Mouse (Mus musculus) hindbrain, embryonic 16.5 days (tissue): ENCODE results near the gene Bcl2a1b. TPM values are rescaled to one million over a fixed set of nuclear protein-coding genes. Genes with fewer than 3 reads are reported as not detected.
"Not testable (repeated sequence)": the region's sequence is repeated elsewhere in the genome, so short reads cannot be mapped to it uniquely, and the experiment has no call there.

Experiments
- ATAC-seq: fragments of 200-750 bp; cut with Nextera tagmentation; 2 replicates; pipeline ENCODE4 v1.8.0; 2017; ENCODE audit warnings: moderate TSS enrichment, moderate library complexity
- H3K27ac ChIP-seq: fragments of 300-500 bp; sonication (generic); 2 replicates; pipeline ENCODE4 v1.5.1; 2014; ENCODE audit warnings: low read depth, mild to moderate bottlenecking, control low read depth, low read length, moderate library complexity
- H3K27me3 ChIP-seq: fragments of 300-500 bp; sonication (generic); replicated peaks from 2 replicates; pipeline ENCODE4 v1.6.1; 2014; ENCODE audit warnings: low read length; ENCODE audit not compliant: control insufficient read depth, insufficient read depth
- H3K36me3 ChIP-seq: fragments of 300-500 bp; sonication (generic); 2 replicates; pipeline ENCODE4 v1.6.1; 2014; ENCODE audit warnings: mild to moderate bottlenecking, low read length, moderate library complexity, mixed read lengths; ENCODE audit not compliant: control insufficient read depth, insufficient read depth
- H3K4me1 ChIP-seq: fragments of 300-500 bp; sonication (generic); 2 replicates; pipeline ENCODE4 v1.6.1; 2014; ENCODE audit warnings: low read depth, low read length; ENCODE audit not compliant: control insufficient read depth, insufficient read depth
- H3K4me2 ChIP-seq: fragments of 300-500 bp; sonication (generic); 2 replicates; pipeline ENCODE4 v1.6.1; 2014; ENCODE audit warnings: mild to moderate bottlenecking, low read length, control low read depth, moderate library complexity
- H3K4me3 ChIP-seq: fragments of 300-500 bp; sonication (generic); 2 replicates; pipeline ENCODE4 v1.5.1; 2014; ENCODE audit warnings: mild to moderate bottlenecking, low read length, control low read depth, moderate library complexity
- H3K9ac ChIP-seq: fragments of 300-500 bp; sonication (generic); 2 replicates; pipeline ENCODE4 v1.6.1; 2014; ENCODE audit warnings: low read depth, mild to moderate bottlenecking, control low read depth, low read length, moderate library complexity
- H3K9me3 ChIP-seq: fragments of 300-500 bp; sonication (generic); 2 replicates; pipeline ENCODE4 v1.6.1; 2014; ENCODE audit warnings: mild to moderate bottlenecking, low read length, moderate library complexity; ENCODE audit not compliant: control insufficient read depth
- WGBS: fragments of 180-500 bp; shearing (Covaris S2); extraction: QIAGEN DNeasy Blood & Tissue Kit; methylation state at CpG from one replicate; pipeline ENCODE4 v1.1.7; 2014; 5-methylcytosine and 5-hydroxymethylcytosine counted together
- polyA plus RNA-seq: library from polyadenylated mRNA; unstranded; fragments of >200 nt; fragmentation: Nextera tagmentation; extraction: Ambion mirVana; gene quantifications from 2 replicates; pipeline ENCODE4 v1.2.1, GENCODE M21; 2015

Gene Bcl2a1b
- polyA plus RNA-seq, 1 experiment from 2014 or later = 1.3 TPM

GRCm38 (mm10) chr9:89210353-89211064 lies 11.5 kb downstream of the Bcl2a1b start, which contains the start of gene Mthfs:
Mthfs (plus strand) TSS chr9:89210676.
- H3K4me3 ChIP-seq = peak within 1 kb of the TSS; percentile 31
- ATAC-seq = peak; percentile 78
- H3K9me3 ChIP-seq, H3K36me3 ChIP-seq, H3K4me1 ChIP-seq, H3K27me3 ChIP-seq: not testable (repeated sequence)
- peak within 1 kb of the TSS; percentile 74 for H3K27ac ChIP-seq
- WGBS = 23% methylated on average over 9 of the region's 12 CpGs
- H3K4me2 ChIP-seq = peak within 1 kb of the TSS; percentile 51
- peak within 1 kb of the TSS; percentile 51 for H3K9ac ChIP-seq

- peak; percentile 96 for ATAC-seq
- not testable (repeated sequence) for H3K4me1 ChIP-seq, H3K27me3 ChIP-seq, H3K9me3 ChIP-seq, H3K9ac ChIP-seq, H3K27ac ChIP-seq, H3K36me3 ChIP-seq
- WGBS = 5% methylated on average over 12 of the region's 44 CpGs
- Histone ChIP-seq H3K4me2 (peak overlapping the region; percentile 41), H3K4me3 (peak overlapping the region; percentile 28)
Observed at GRCm38 (mm10) chr9:89211065-89211858, 12.3 kb downstream of the Bcl2a1b start.

- not testable (repeated sequence) for H3K36me3 ChIP-seq, H3K27ac ChIP-seq, H3K9me3 ChIP-seq, H3K4me2 ChIP-seq, H3K4me3 ChIP-seq, H3K27me3 ChIP-seq, H3K9ac ChIP-seq, ATAC-seq, H3K4me1 ChIP-seq
- WGBS = 45% methylated on average over 1 of the region's 1 CpGs
Observed at GRCm38 (mm10) chr9:89212428-89212827, 13.4 kb downstream of the Bcl2a1b start.

- WGBS = 84% methylated on average over 4 of the region's 4 CpGs
Observed at GRCm38 (mm10) chr9:89218174-89218573, 19.2 kb downstream of the Bcl2a1b start.

GRCm38 (mm10) chr9:89219668-89220067 lies 20.7 kb downstream of the Bcl2a1b start:
- WGBS = 88% methylated on average over 3 of the region's 4 CpGs
- not testable (repeated sequence) for H3K4me3 ChIP-seq, ATAC-seq, H3K27me3 ChIP-seq, H3K27ac ChIP-seq, H3K4me2 ChIP-seq, H3K9me3 ChIP-seq, H3K9ac ChIP-seq, H3K36me3 ChIP-seq, H3K4me1 ChIP-seq

More at GRCm38 (mm10) chr9:89218174-89218573, 19.2 kb downstream of the Bcl2a1b start:
- H3K4me2 ChIP-seq, H3K36me3 ChIP-seq, H3K27me3 ChIP-seq, H3K27ac ChIP-seq, H3K9me3 ChIP-seq, H3K4me1 ChIP-seq, H3K9ac ChIP-seq, ATAC-seq, H3K4me3 ChIP-seq: not testable (repeated sequence)

- H3K27ac ChIP-seq, H3K27me3 ChIP-seq, H3K36me3 ChIP-seq, H3K4me3 ChIP-seq, H3K4me1 ChIP-seq, ATAC-seq, H3K4me2 ChIP-seq, H3K9me3 ChIP-seq, H3K9ac ChIP-seq: not testable (repeated sequence)
- WGBS = 96% methylated on average over 6 of the region's 6 CpGs
Observed at GRCm38 (mm10) chr9:89220704-89221287, 21.8 kb downstream of the Bcl2a1b start.

- Histone ChIP-seq H3K9me3 (no peaks in the 10 kb centered on the region), H3K27ac (no peak overlapping the region), H3K4me3 (no peak overlapping the region), H3K4me2 (no peak overlapping the region), H3K4me1 (no peaks in the 10 kb centered on the region), H3K9ac (no peak overlapping the region), H3K27me3 (no peaks in the 10 kb centered on the region), H3K36me3 (no peaks in the 10 kb centered on the region)
- peak; percentile 87 for ATAC-seq
- 54% methylated on average over 4 of the region's 4 CpGs for WGBS
Observed at GRCm38 (mm10) chr9:89226071-89226470, 27.1 kb downstream of the Bcl2a1b start.

- Histone ChIP-seq H3K36me3 (no peaks in the 10 kb centered on the region), H3K4me1 (no peaks in the 10 kb centered on the region), H3K27me3 (no peaks in the 10 kb centered on the region), H3K27ac (no peak overlapping the region), H3K4me3 (no peak overlapping the region), H3K9me3 (no peaks in the 10 kb centered on the region), H3K9ac (no peak overlapping the region), H3K4me2 (no peak overlapping the region)
- no peak for ATAC-seq
- WGBS = 91% methylated on average over 7 of the region's 7 CpGs
Observed at GRCm38 (mm10) chr9:89228122-89228521, 29.1 kb downstream of the Bcl2a1b start.

GRCm38 (mm10) chr9:89230897-89231497 lies 32.0 kb downstream of the Bcl2a1b start:
- not testable (repeated sequence) for H3K27ac ChIP-seq, H3K4me1 ChIP-seq, H3K4me3 ChIP-seq, H3K9me3 ChIP-seq, H3K27me3 ChIP-seq, H3K9ac ChIP-seq, H3K4me2 ChIP-seq, H3K36me3 ChIP-seq
- ATAC-seq = peak; percentile 85
- WGBS = 69% methylated on average over 1 of the region's 2 CpGs
